Mouse (Mus musculus) CH12.LX (cell line): ENCODE data around the gene Sox18. TPM values are rescaled to one million over a fixed set of nuclear protein-coding genes. Genes with fewer than 3 reads are reported as not detected.
A peak's percentile ranks its signal among the peaks of the same experiment; 100 is the strongest.

ENCODE experiments used
- DNase-seq: peaks from one replicate; pipeline ENCODE4 v3.0.0-alpha.2; 2013; ENCODE audit errors: extremely low read depth
- H3K27ac ChIP-seq: 2 replicates; pipeline ENCODE4 v1.5.1; 2012; ENCODE audit warnings: low read depth, mild to moderate bottlenecking, control low read depth, moderate library complexity; ENCODE audit not compliant: insufficient read depth
- H3K27me3 ChIP-seq: replicated peaks from 2 replicates; pipeline ENCODE3; 2012; ENCODE audit warnings: inconsistent platforms
- H3K36me3 ChIP-seq, 2 experiments: replicated peaks in 1 of 2; 2 replicates each; pipeline versions ENCODE3 to v1.6.1; 2012; ENCODE audit warnings: inconsistent platforms in 1 of 2, low read length in 1 of 2, mild to moderate bottlenecking in 1 of 2, mixed read lengths in 1 of 2, moderate library complexity in 1 of 2; ENCODE audit not compliant: control insufficient read depth in 1 of 2, insufficient read depth in 1 of 2
- H3K4me1 ChIP-seq, 2 experiments: 2 replicates each; pipeline ENCODE4 v1.6.1; 2012; ENCODE audit warnings: inconsistent platforms in 1 of 2, moderate library complexity in 1 of 2; ENCODE audit not compliant: insufficient read depth in 2 of 2, control insufficient read depth in 1 of 2
- H3K4me2 ChIP-seq: 2 replicates; pipeline ENCODE4 v1.6.1; 2012; ENCODE audit warnings: low read depth, mild to moderate bottlenecking, control low read depth; ENCODE audit not compliant: poor library complexity, insufficient read depth, severe bottlenecking
- H3K4me3 ChIP-seq, 3 experiments: fragments of 150-350 bp in 1 of 3; sonication (generic) in 1 of 3; replicated peaks in 1 of 3; 2 replicates each; pipeline versions ENCODE3 to v1.5.1; 2011 to 2012; ENCODE audit warnings: low read depth in 2 of 3, low read length in 2 of 3, mild to moderate bottlenecking in 2 of 3, moderate library complexity in 2 of 3, control low read depth in 1 of 3, improper control_type of control experiment in 1 of 3, inconsistent platforms in 1 of 3, mixed read lengths in 1 of 3; ENCODE audit not compliant: poor library complexity in 1 of 3
- H3K79me2 ChIP-seq: replicated peaks from 2 replicates; pipeline ENCODE4 v1.6.1; 2012; ENCODE audit warnings: mild to moderate bottlenecking, moderate library complexity; ENCODE audit not compliant: control insufficient read depth, poor library complexity, insufficient read depth, severe bottlenecking; ENCODE audit errors: extremely low read depth
- H3K9ac ChIP-seq: 2 replicates; pipeline ENCODE4 v1.6.1; 2012; ENCODE audit warnings: low read depth, mild to moderate bottlenecking, control low read depth, moderate library complexity; ENCODE audit not compliant: insufficient read depth
- H3K9me3 ChIP-seq: replicated peaks from 2 replicates; pipeline ENCODE3; 2012; ENCODE audit warnings: low read length, inconsistent platforms, mixed read lengths
- CHD2 ChIP-seq: IDR thresholded peaks from 2 replicates; pipeline ENCODE4 v1.6.1; 2011; ENCODE audit warnings: low read length, improper control_type of control experiment
- E2F4 ChIP-seq: IDR thresholded peaks from 2 replicates; pipeline ENCODE4 v1.6.1; 2011; ENCODE audit warnings: low read depth, low read length, improper control_type of control experiment; ENCODE audit not compliant: insufficient replicate concordance
- ELF1 ChIP-seq: IDR thresholded peaks from 2 replicates; pipeline ENCODE4 v1.6.1; 2014; ENCODE audit warnings: low read depth, mild to moderate bottlenecking, inconsistent platforms, low read length, improper control_type of control experiment
- GABPA ChIP-seq: IDR thresholded peaks from 2 replicates; pipeline ENCODE4 v1.6.1; 2012; ENCODE audit warnings: low read depth, low read length, improper control_type of control experiment, inconsistent platforms; ENCODE audit not compliant: insufficient replicate concordance
- HCFC1 ChIP-seq: IDR thresholded peaks from 2 replicates; pipeline ENCODE4 v1.6.1; 2012; ENCODE audit warnings: low read depth, mild to moderate bottlenecking, inconsistent platforms, low read length, improper control_type of control experiment
- JUN ChIP-seq: IDR thresholded peaks from 2 replicates; pipeline ENCODE4 v1.6.1; 2011; ENCODE audit warnings: low read depth, mild to moderate bottlenecking, low read length, improper control_type of control experiment, moderate library complexity; ENCODE audit not compliant: insufficient read depth
- MAX ChIP-seq: IDR thresholded peaks from 2 replicates; pipeline ENCODE4 v1.6.1; 2011; ENCODE audit warnings: low read length, improper control_type of control experiment
- MEF2A ChIP-seq: IDR thresholded peaks from 2 replicates; pipeline ENCODE4 v1.6.1; 2014; ENCODE audit warnings: low read depth, mild to moderate bottlenecking, inconsistent platforms, low read length, improper control_type of control experiment, borderline replicate concordance
- POLR2A ChIP-seq: IDR thresholded peaks from 2 replicates; pipeline ENCODE4 v1.6.1; 2011; ENCODE audit warnings: low read depth, mild to moderate bottlenecking, improper control_type of control experiment, low read length
- POLR2AphosphoS2 ChIP-seq: IDR thresholded peaks from 2 replicates; pipeline ENCODE4 v1.6.1; 2011; ENCODE audit warnings: low read depth, low read length, improper control_type of control experiment
- USF1 ChIP-seq: IDR thresholded peaks from 2 replicates; pipeline ENCODE4 v1.6.1; 2014; ENCODE audit warnings: low read depth, mild to moderate bottlenecking, inconsistent platforms, low read length, improper control_type of control experiment
- USF2 ChIP-seq: conservative IDR thresholded peaks from 2 replicates; pipeline ENCODE4 v1.6.1; 2011; ENCODE audit warnings: low read depth, low read length, improper control_type of control experiment
- ZC3H11A ChIP-seq: IDR thresholded peaks from 2 replicates; pipeline ENCODE4 v1.6.1; 2012; ENCODE audit warnings: low read depth, mild to moderate bottlenecking, inconsistent platforms, low read length, improper control_type of control experiment
- ZKSCAN1 ChIP-seq: IDR thresholded peaks from 2 replicates; pipeline ENCODE4 v1.6.1; 2012; ENCODE audit warnings: low read depth, inconsistent platforms, low read length, improper control_type of control experiment, borderline replicate concordance
- ZNF384 ChIP-seq: IDR thresholded peaks from 2 replicates; pipeline ENCODE4 v1.6.1; 2012; ENCODE audit warnings: low read depth, low read length, improper control_type of control experiment, inconsistent platforms
- dilution Hi-C: fragments of 300-500 bp; cut with MboI; formaldehyde crosslinking; loops from 2 replicates; pipeline ENCODE4 v1.14.3; 2020; ENCODE audit warnings: low sequenced_read_pairs; ENCODE audit not compliant: extremely low pct_unique_long_range_greater_than_20kb, extremely low pct_ligation_motif_present
- in situ Hi-C: fragments of 300-500 bp; cut with MboI; formaldehyde crosslinking; loops from 3 replicates; pipeline ENCODE4 v1.14.3; 2019; ENCODE audit warnings: low sequenced_read_pairs, low pct_ligation_motif_present, low pct_unique_long_range_greater_than_20kb, mixed read lengths
- polyA plus RNA-seq: library from polyadenylated mRNA; unstranded; fragments of >175 nt; gene quantifications from 2 replicates; pipeline ENCODE4 v1.2.1, GENCODE M21; 2012; ENCODE audit warnings: low read depth; ENCODE audit not compliant: insufficient read length
- total RNA-seq, 2 experiments: library from RNA; depleted of rRNA; stranded (reverse); fragments of 300-350 nt in 1 of 2; fragments of >200 nt in 1 of 2; gene quantifications; 2 replicates each; pipeline ENCODE4 v1.2.3; 2012 to 2014

Gene Sox18
- total and polyA plus RNA-seq, 3 experiments: not detected

- DNase-seq: no peak
- Histone ChIP-seq H3K4me3 (peak overlapping the region in 1 of 3 experiments; percentile 21), H3K9ac (no peak overlapping the region), H3K36me3 (peaks cover 36 to 71% of the 10 kb centered on the region in 2 experiments), H3K27me3 (no peaks in the 10 kb centered on the region), H3K79me2 (peaks cover 20% of the 10 kb centered on the region), H3K9me3 (no peaks in the 10 kb centered on the region), H3K4me2 (no peak overlapping the region), H3K4me1 (peaks cover 27 to 65% of the 10 kb centered on the region in 2 experiments), H3K27ac (peak overlapping the region; percentile 71)
- TF ChIP-seq E2F4: no peak
- TF ChIP-seq ZKSCAN1: no peak
- TF ChIP-seq ZC3H11A: no peak
- dilution Hi-C loops: no loop called here
- in situ Hi-C loops: loop anchor here (10.0 kb wide), 2 partner anchors 75 to 285 kb away; no protein-coding TSS in a partner anchor
Measured at GRCm38 (mm10) chr2:181689466-181690160, 18.2 kb upstream of the Sox18 start.

- no peak overlapping the region for H3K4me3 ChIP-seq
- peaks cover 36 to 81% of the 10 kb centered on the region in 2 experiments for H3K36me3 ChIP-seq
- H3K9me3 ChIP-seq: no peaks in the 10 kb centered on the region
- in situ Hi-C loops (no loop called here), dilution Hi-C loops (no loop called here)
- H3K9ac ChIP-seq: no peak overlapping the region
- H3K27ac ChIP-seq: no peak overlapping the region
- H3K4me1 ChIP-seq: peaks cover 23 to 67% of the 10 kb centered on the region in 2 experiments
- H3K79me2 ChIP-seq: peaks cover 14% of the 10 kb centered on the region
- H3K4me2 ChIP-seq: no peak overlapping the region
- TF ChIP-seq USF2 (no peak), MEF2A (no peak), ZC3H11A (no peak), MAX (no peak), CHD2 (no peak), ZNF384 (no peak), USF1 (no peak), POLR2A (no peak; the same call in 1 of the 2 replicates), GABPA (no peak), HCFC1 (no peak), JUN (no peak), ZKSCAN1 (no peak), POLR2AphosphoS2 (no peak), ELF1 (no peak)
- H3K27me3 ChIP-seq: no peaks in the 10 kb centered on the region
- DNase-seq: no peak
Measured at GRCm38 (mm10) chr2:181687586-181687985, 16.1 kb upstream of the Sox18 start.
